Comparison of ENCODE assay signal across 17 mouse cellular contexts in genomic region chr17:29282216-29282952, GRCm38 (mm10). TPM values are rescaled to one million over a fixed set of nuclear protein-coding genes. Genes with fewer than 3 reads are reported as not detected.
DNase-seq lines count a peak whose midpoint lies in the region; ATAC-seq and TF ChIP-seq lines count a peak whose summit lies in the region.
"Had no signal": no experiment of that assay in that cellular context is flagged by ENCODE, and none has a peak within 500 bp of the region (broad histone marks: within the 10 kb centered on the region; RNA-seq: fewer than 3 reads in every experiment).

No protein-coding gene starts in this region.

- WGBS in lung, postnatal 0 days, result 59% methylated on average over 21 of the region's 21 CpGs
- 45% methylated on average over 21 of the region's 21 CpGs for WGBS in forebrain, embryonic 11.5 days
- WGBS in hindbrain, embryonic 13.5 days, result 48% methylated on average over 21 of the region's 21 CpGs
- WGBS in midbrain, embryonic 16.5 days, result 42% methylated on average over 21 of the region's 21 CpGs
- WGBS in liver, embryonic 12.5 days (ENCODE audit: insufficient replicate concordance), result 81% methylated on average over 21 of the region's 21 CpGs

- H3K36me3 ChIP-seq in lung, postnatal 0 days (ENCODE audit: insufficient read depth, low read length), result no peaks in the 10 kb centered on the region
- no peaks in the 10 kb centered on the region for H3K36me3 ChIP-seq in forebrain, embryonic 11.5 days (ENCODE audit: control insufficient read depth, insufficient read depth, low read length)
- peaks cover 54% of the 10 kb centered on the region for H3K36me3 ChIP-seq in hindbrain, embryonic 13.5 days
- H3K36me3 ChIP-seq in midbrain, embryonic 16.5 days (ENCODE audit: control insufficient read depth, insufficient read depth, low read length), result peaks cover 11% of the 10 kb centered on the region
- peaks cover 74% of the 10 kb centered on the region for H3K36me3 ChIP-seq in liver, embryonic 12.5 days

- H3K27me3 ChIP-seq in lung, postnatal 0 days (replicated peaks; ENCODE audit: insufficient read depth, low read length), result no peaks in the 10 kb centered on the region
- no peaks in the 10 kb centered on the region for H3K27me3 ChIP-seq in forebrain, embryonic 11.5 days (ENCODE audit: control insufficient read depth, insufficient read depth, low read length)
- H3K27me3 ChIP-seq in hindbrain, embryonic 13.5 days, result no peaks in the 10 kb centered on the region
- no peaks in the 10 kb centered on the region for H3K27me3 ChIP-seq in midbrain, embryonic 16.5 days (ENCODE audit: control insufficient read depth, insufficient read depth, low read depth, low read length)
- H3K27me3 ChIP-seq in liver, embryonic 12.5 days (replicated peaks), result no peaks in the 10 kb centered on the region
- H3K27me3 ChIP-seq: heart, embryonic 15.5 days; liver, embryonic 15.5 days had no signal

- DNase-seq in lung, postnatal 0 days (ENCODE audit: low spot score), result peak; percentile 57
- DNase-seq in lung, postnatal 25 days (ENCODE audit: low spot score), result no peak
- DNase-seq in forebrain, embryonic 11.5 days (ENCODE audit: low spot score), result peak; percentile 67
- DNase-seq in adrenal gland, postnatal 14 days, result no peak
- DNase-seq in heart, adult 8-10 months (ENCODE audit: low spot score), result no peak
- DNase-seq: adrenal gland, postnatal 36 days; B cell, adult 2 months; cerebellum, adult 11-12 months; gastrocnemius, postnatal 36 days; kidney, postnatal 10 days had no signal

- no peaks in the 10 kb centered on the region for H3K9me3 ChIP-seq in lung, postnatal 0 days (ENCODE audit: low read length)
- no peaks in the 10 kb centered on the region for H3K9me3 ChIP-seq in forebrain, embryonic 11.5 days (ENCODE audit: control insufficient read depth, low read length)
- H3K9me3 ChIP-seq in hindbrain, embryonic 13.5 days, result no peaks in the 10 kb centered on the region
- no peaks in the 10 kb centered on the region for H3K9me3 ChIP-seq in midbrain, embryonic 16.5 days (replicated peaks; ENCODE audit: control insufficient read depth, low read length, poor library complexity, severe bottlenecking)
- H3K9me3 ChIP-seq in liver, embryonic 12.5 days (replicated peaks), result 0 out of 2 replicates have a peak, but pooled peaks cover 4% of the 10 kb centered on the region
- H3K9me3 ChIP-seq: heart, embryonic 15.5 days; liver, embryonic 15.5 days had no signal

- peak; percentile 16; the same call in 1 of the 2 replicates for TF ChIP-seq CTCF in lung, postnatal 0 days (IDR thresholded peaks at IDR 0.05)

- TF ChIP-seq EP300 in lung, postnatal 0 days (IDR thresholded peaks at IDR 0.05), result no peak

- no peak overlapping the region for H3K27ac ChIP-seq in lung, postnatal 0 days (ENCODE audit: low read length)
- H3K27ac ChIP-seq in forebrain, embryonic 11.5 days (ENCODE audit: low read depth, low read length), result peak overlapping the region; percentile 77
- peak overlapping the region; percentile 74 for H3K27ac ChIP-seq in hindbrain, embryonic 13.5 days
- H3K27ac ChIP-seq in midbrain, embryonic 16.5 days (ENCODE audit: low read length), result no peak overlapping the region
- H3K27ac ChIP-seq in liver, embryonic 12.5 days, result no peak overlapping the region
- H3K27ac ChIP-seq: heart, embryonic 15.5 days; liver, embryonic 15.5 days had no signal

- ATAC-seq in lung, postnatal 0 days, result peak; percentile 69
- ATAC-seq in forebrain, embryonic 11.5 days (replicated peaks; ENCODE audit: low FRiP score), result 0 out of 2 replicates have a peak, but pooled peaks have one; percentile 42
- ATAC-seq in hindbrain, embryonic 13.5 days (ENCODE audit: low FRiP score), result no peak
- peak; percentile 21; the same call in 1 of the 2 replicates for ATAC-seq in midbrain, embryonic 16.5 days
- no peak for ATAC-seq in liver, embryonic 12.5 days
- ATAC-seq: inflammation-experienced regulatory T-cells, adult 6 months had no signal

- no peaks in the 10 kb centered on the region for H3K4me1 ChIP-seq in lung, postnatal 0 days (ENCODE audit: insufficient read depth, low read depth, low read length)
- H3K4me1 ChIP-seq in forebrain, embryonic 11.5 days (replicated peaks; ENCODE audit: control insufficient read depth, insufficient read depth, low read length), result peaks cover 13% of the 10 kb centered on the region
- peaks cover 13% of the 10 kb centered on the region for H3K4me1 ChIP-seq in hindbrain, embryonic 13.5 days (replicated peaks)
- 0 out of 2 replicates have a peak, but pooled peaks cover 2% of the 10 kb centered on the region for H3K4me1 ChIP-seq in midbrain, embryonic 16.5 days (ENCODE audit: control insufficient read depth, insufficient read depth, low read length)
- H3K4me1 ChIP-seq in liver, embryonic 12.5 days, result peaks cover 6% of the 10 kb centered on the region
- H3K4me1 ChIP-seq: heart, embryonic 15.5 days had no signal

- H3K4me2 ChIP-seq in lung, postnatal 0 days (replicated peaks; ENCODE audit: low read depth, low read length), result no peak overlapping the region
- H3K4me2 ChIP-seq in forebrain, embryonic 11.5 days (ENCODE audit: low read depth, low read length, severe bottlenecking), result 0 out of 2 replicates have a peak overlapping the region, but pooled peaks have one; percentile 11
- H3K4me2 ChIP-seq in hindbrain, embryonic 13.5 days, result no peak overlapping the region
- H3K4me2 ChIP-seq in midbrain, embryonic 16.5 days (ENCODE audit: low read length), result no peak overlapping the region
- no peak overlapping the region for H3K4me2 ChIP-seq in liver, embryonic 12.5 days
- H3K4me2 ChIP-seq: heart, embryonic 15.5 days; liver, embryonic 15.5 days had no signal

- no peak overlapping the region for H3K9ac ChIP-seq in lung, postnatal 0 days (replicated peaks; ENCODE audit: low read depth)
- peak overlapping the region; percentile 43 for H3K9ac ChIP-seq in forebrain, embryonic 11.5 days (ENCODE audit: low read length)
- H3K9ac ChIP-seq in hindbrain, embryonic 13.5 days, result peak overlapping the region; percentile 30; the same call in 1 of the 2 replicates
- H3K9ac ChIP-seq in midbrain, embryonic 16.5 days (ENCODE audit: low read depth, low read length), result no peak overlapping the region
- no peak overlapping the region for H3K9ac ChIP-seq in liver, embryonic 12.5 days
- H3K9ac ChIP-seq: heart, embryonic 15.5 days; liver, embryonic 15.5 days had no signal

- no peak overlapping the region for H3K4me3 ChIP-seq in lung, postnatal 0 days (ENCODE audit: low read depth, low read length)
- no peak overlapping the region for H3K4me3 ChIP-seq in forebrain, embryonic 11.5 days (ENCODE audit: low read depth, low read length)
- H3K4me3 ChIP-seq in hindbrain, embryonic 13.5 days, result no peak overlapping the region
- H3K4me3 ChIP-seq in midbrain, embryonic 16.5 days (ENCODE audit: low read depth, low read length), result no peak overlapping the region
- no peak overlapping the region for H3K4me3 ChIP-seq in liver, embryonic 12.5 days
- H3K4me3 ChIP-seq: heart, embryonic 15.5 days; liver, embryonic 15.5 days had no signal

RNA-seq across cellular contexts. Expression of gene BC004004, which starts 13.8 kb away (rescaled TPM):
- polyA plus RNA-seq in lung, postnatal 0 days (2015; fragmentation: Nextera tagmentation; extraction: Ambion mirVana), result 105 and 109 TPM in 2 replicates
- polyA plus RNA-seq in forebrain, embryonic 11.5 days (2014; fragmentation: Nextera tagmentation; extraction: Ambion mirVana), result 58.2 and 61.5 TPM in 2 replicates
- 108 and 111 TPM in 2 replicates for polyA plus RNA-seq in hindbrain, embryonic 13.5 days (2015; fragmentation: Nextera tagmentation; extraction: Ambion mirVana)
- 125 TPM in 2 replicates for polyA plus RNA-seq in midbrain, embryonic 16.5 days (2015; fragmentation: Nextera tagmentation; extraction: Ambion mirVana)
- total RNA-seq in adrenal gland, postnatal 14 days (2021), result 135 and 139 TPM in 2 replicates
- polyA plus RNA-seq in liver, embryonic 12.5 days (2016; fragmentation: Nextera tagmentation; extraction: Ambion mirVana), result 51.5 and 54.6 TPM in 2 replicates
- total RNA-seq in heart, adult 8-10 months (2022), result 100 to 1,000 TPM; 294 to 476 (median 372) TPM

RNA-seq across cellular contexts. Expression of gene Ppil1, which starts 18.4 kb away (rescaled TPM):
- 39.7 and 44.5 TPM in 2 replicates for polyA plus RNA-seq in lung, postnatal 0 days (2015; fragmentation: Nextera tagmentation; extraction: Ambion mirVana)
- polyA plus RNA-seq in forebrain, embryonic 11.5 days (2014; fragmentation: Nextera tagmentation; extraction: Ambion mirVana), result 180 and 188 TPM in 2 replicates
- 106 and 114 TPM in 2 replicates for polyA plus RNA-seq in hindbrain, embryonic 13.5 days (2015; fragmentation: Nextera tagmentation; extraction: Ambion mirVana)
- polyA plus RNA-seq in midbrain, embryonic 16.5 days (2015; fragmentation: Nextera tagmentation; extraction: Ambion mirVana), result 106 and 107 TPM in 2 replicates
- total RNA-seq in adrenal gland, postnatal 14 days (2021), result 26.0 and 26.4 TPM in 2 replicates
- 123 and 126 TPM in 2 replicates for polyA plus RNA-seq in liver, embryonic 12.5 days (2016; fragmentation: Nextera tagmentation; extraction: Ambion mirVana)
- 10 to 100 TPM; 36.5 to 43.8 (median 37.3) TPM for total RNA-seq in heart, adult 8-10 months (2022)

RNA-seq across cellular contexts. Expression of gene Pi16, which starts 35.1 kb away (rescaled TPM):
- 2.2 and 2.8 TPM in 2 replicates for polyA plus RNA-seq in lung, postnatal 0 days (2015; fragmentation: Nextera tagmentation; extraction: Ambion mirVana)
- 0.59 and 0.72 TPM in 2 replicates for polyA plus RNA-seq in forebrain, embryonic 11.5 days (2014; fragmentation: Nextera tagmentation; extraction: Ambion mirVana)
- 1.3 and 2.0 TPM in 2 replicates for polyA plus RNA-seq in hindbrain, embryonic 13.5 days (2015; fragmentation: Nextera tagmentation; extraction: Ambion mirVana)
- polyA plus RNA-seq in midbrain, embryonic 16.5 days (2015; fragmentation: Nextera tagmentation; extraction: Ambion mirVana), result 3.3 and 4.4 TPM in 2 replicates
- 20.9 and 25.7 TPM in 2 replicates for total RNA-seq in adrenal gland, postnatal 14 days (2021)
- polyA plus RNA-seq in liver, embryonic 12.5 days (2016; fragmentation: Nextera tagmentation; extraction: Ambion mirVana), result 0.37 and 0.59 TPM in 2 replicates
- 10 to 100 TPM; 17.9 to 22.9 (median 21.4) TPM for total RNA-seq in heart, adult 8-10 months (2022)

RNA-seq across cellular contexts. Expression of gene Cpne5, which starts 44.4 kb away (rescaled TPM):
- 0.57 and 0.63 TPM in 2 replicates for polyA plus RNA-seq in lung, postnatal 0 days (2015; fragmentation: Nextera tagmentation; extraction: Ambion mirVana)
- polyA plus RNA-seq in forebrain, embryonic 11.5 days (2014; fragmentation: Nextera tagmentation; extraction: Ambion mirVana), result 5.5 and 6.8 TPM in 2 replicates
- polyA plus RNA-seq in hindbrain, embryonic 13.5 days (2015; fragmentation: Nextera tagmentation; extraction: Ambion mirVana), result 18.9 and 20.2 TPM in 2 replicates
- 43.6 and 55.8 TPM in 2 replicates for polyA plus RNA-seq in midbrain, embryonic 16.5 days (2015; fragmentation: Nextera tagmentation; extraction: Ambion mirVana)
- 0.52 and 0.83 TPM in 2 replicates for total RNA-seq in adrenal gland, postnatal 14 days (2021)
- 0.18 and 0.33 TPM in 2 replicates for polyA plus RNA-seq in liver, embryonic 12.5 days (2016; fragmentation: Nextera tagmentation; extraction: Ambion mirVana)
- total RNA-seq in heart, adult 8-10 months (2022), result 1 to 10 TPM; 3.2 to 9.5 (median 4.4) TPM
- total RNA-seq: gastrocnemius, postnatal 36 days; megakaryocyte, adult 5-6 weeks had no signal

Comparison
In these comparisons a context has a peak if more than half of its experiments do, and no peak if none do; other contexts are left out.
1. DNase-seq: peak in lung, postnatal 0 days (single experiment) and forebrain, embryonic 11.5 days (single experiment); none in lung, postnatal 25 days (single experiment), adrenal gland, postnatal 14 days (single experiment) and heart, adult 8-10 months (single experiment).
2. ATAC-seq: peak in lung, postnatal 0 days (single experiment), forebrain, embryonic 11.5 days (single experiment) and midbrain, embryonic 16.5 days (single experiment); none in hindbrain, embryonic 13.5 days (single experiment) and liver, embryonic 12.5 days (single experiment).
3. H3K27ac ChIP-seq: peak in forebrain, embryonic 11.5 days (single experiment) and hindbrain, embryonic 13.5 days (single experiment); none in lung, postnatal 0 days (single experiment), midbrain, embryonic 16.5 days (single experiment) and liver, embryonic 12.5 days (single experiment).
4. H3K9ac ChIP-seq: peak in forebrain, embryonic 11.5 days (single experiment) and hindbrain, embryonic 13.5 days (single experiment); none in lung, postnatal 0 days (single experiment), midbrain, embryonic 16.5 days (single experiment) and liver, embryonic 12.5 days (single experiment).